Mouse (Mus musculus) embryo, embryonic 11.5 days (tissue): ENCODE results near the gene Washc1.
"Not testable (repeated sequence)": the region's sequence is repeated elsewhere in the genome, so short reads cannot be mapped to it uniquely, and the experiment has no call there.

Source experiments
- DNase-seq: peaks from one replicate; pipeline ENCODE4 v3.0.0-alpha.2; 2012; ENCODE audit warnings: low read depth, low spot score

Gene Washc1

GRCm38 (mm10) chr17:66111402-66111959, at the start of gene Washc1:
Washc1 (plus strand) TSS chr17:66111545.
- DNase-seq: peak; percentile 84

GRCm38 (mm10) chr17:66065115-66065514, 46.2 kb upstream of the Washc1 start:
- DNase-seq: no peak

- DNase-seq: not testable (repeated sequence)
Measured at GRCm38 (mm10) chr17:66069036-66069435, 42.3 kb upstream of the Washc1 start.

GRCm38 (mm10) chr17:66073971-66074370, 37.4 kb upstream of the Washc1 start:
- DNase-seq: no peak

- peak; percentile 11 for DNase-seq
Measured at GRCm38 (mm10) chr17:66075827-66076173, 35.5 kb upstream of the Washc1 start.

- peak; percentile 8 for DNase-seq
Measured at GRCm38 (mm10) chr17:66076174-66076927, 35.0 kb upstream of the Washc1 start.

GRCm38 (mm10) chr17:66076934-66077333, 34.4 kb upstream of the Washc1 start, which contains the start of gene Ankrd12:
Ankrd12 (minus strand) TSS chr17:66077089.
- peak; percentile 88 for DNase-seq

- peak; percentile 13 for DNase-seq
Measured at GRCm38 (mm10) chr17:66077437-66077850, 33.9 kb upstream of the Washc1 start.

- DNase-seq: no peak
Measured at GRCm38 (mm10) chr17:66084486-66084885, 26.9 kb upstream of the Washc1 start.

GRCm38 (mm10) chr17:66085038-66085437, 26.3 kb upstream of the Washc1 start:
- DNase-seq: no peak

GRCm38 (mm10) chr17:66090251-66090650, 21.1 kb upstream of the Washc1 start:
- no peak for DNase-seq

- no peak for DNase-seq
Measured at GRCm38 (mm10) chr17:66091392-66091791, 20.0 kb upstream of the Washc1 start.

- no peak for DNase-seq
Measured at GRCm38 (mm10) chr17:66092065-66092464, 19.3 kb upstream of the Washc1 start.

- DNase-seq: no peak
Measured at GRCm38 (mm10) chr17:66092664-66093063, 18.7 kb upstream of the Washc1 start.

GRCm38 (mm10) chr17:66100566-66101379, 10.6 kb upstream of the Washc1 start:
- no peak for DNase-seq

- DNase-seq: peak; percentile 97
Measured at GRCm38 (mm10) chr17:66101380-66102330, 9.7 kb upstream of the Washc1 start, which contains the start of gene Ndufv2. Ndufv2 (minus strand) TSS chr17:66101559.

- no peak for DNase-seq
Measured at GRCm38 (mm10) chr17:66104076-66104475, 7.3 kb upstream of the Washc1 start.

- peak; percentile 56 for DNase-seq
Measured at GRCm38 (mm10) chr17:66106601-66107267, 4.6 kb upstream of the Washc1 start.

- no peak for DNase-seq
Measured at GRCm38 (mm10) chr17:66107466-66107865, 3.9 kb upstream of the Washc1 start.

GRCm38 (mm10) chr17:66108198-66108597, 3.1 kb upstream of the Washc1 start:
- no peak for DNase-seq

- no peak for DNase-seq
Measured at GRCm38 (mm10) chr17:66110746-66111145, 599 bp upstream of the Washc1 start.
